Mouse (Mus musculus): ENCODE measurements around the gene Vat1. TPM values are rescaled to one million over a fixed set of nuclear protein-coding genes. Genes with fewer than 3 reads are reported as not detected.

Gene Vat1
- polyA plus RNA-seq, 1 experiment from 2014 or later = 31.6 TPM

DNA sequence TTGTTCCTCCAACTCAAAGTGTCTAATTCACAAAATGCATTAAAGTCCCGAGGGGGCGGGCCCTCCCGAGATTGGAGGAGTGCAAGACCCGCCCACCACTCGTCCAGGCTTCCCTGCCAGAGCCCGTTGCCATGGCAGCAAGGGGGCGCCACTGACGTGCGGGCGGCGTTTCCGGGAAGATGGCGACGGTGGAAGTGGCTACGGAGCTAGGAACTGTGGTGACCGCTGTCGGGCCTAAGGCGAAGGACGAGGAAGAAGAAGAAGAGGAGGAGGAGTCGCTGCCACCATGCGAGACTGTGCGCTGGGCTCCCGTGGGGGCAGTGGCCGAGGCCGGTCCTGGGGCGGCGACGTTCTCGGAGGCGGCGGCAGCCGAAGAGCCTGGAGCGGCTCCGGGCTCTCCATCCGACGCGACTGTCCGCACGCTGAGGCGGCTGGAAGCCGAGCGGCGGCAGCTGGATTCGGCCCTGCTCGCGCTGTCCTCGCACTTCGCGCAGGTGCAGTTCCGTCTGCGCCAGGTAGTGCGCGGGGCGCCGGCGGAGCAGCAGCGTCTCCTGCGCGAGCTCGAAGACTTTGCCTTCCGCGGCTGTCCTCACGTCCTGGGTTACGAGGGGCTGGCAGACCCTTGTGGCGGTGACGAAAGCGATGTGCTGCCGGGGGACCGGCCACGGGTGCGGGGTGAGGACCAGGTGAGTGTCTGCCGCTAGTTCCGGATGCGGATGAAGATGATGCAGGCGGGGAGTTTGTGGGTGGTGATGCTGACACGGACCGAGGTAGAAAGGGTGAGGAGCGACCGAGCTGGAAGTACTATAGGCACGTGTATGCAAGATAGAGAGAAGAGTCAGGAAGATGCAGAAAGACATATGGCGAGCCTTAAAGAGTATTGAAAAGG lies 40.9 kb downstream of the Vat1 start, which contains the start of the genes Rundc1 and Ptges3l:
Gene Rundc1, plus strand, starts transcription at position 161 of the 889 bp plus-strand sequence.
Gene Ptges3l, minus strand, starts transcription at position 409 of the 889 bp plus-strand sequence.
- H3K9me3 ChIP-seq (ENCODE audit: control insufficient read depth, low read length) = no peaks in the 10 kb centered on the region
- under 1% methylated on average over 80 of the region's 81 CpGs for WGBS
- H3K27me3 ChIP-seq (ENCODE audit: control insufficient read depth, insufficient read depth, low read length) = no peaks in the 10 kb centered on the region
- H3K4me3 ChIP-seq (ENCODE audit: control insufficient read depth in 1 of 2, insufficient read depth in 1 of 2, low read depth in 1 of 2, low read length in 2 of 2) = peak within 1 kb of the TSS; percentile 83 to 93
- peak; percentile 88 for ATAC-seq (ENCODE audit: insufficient number of reproducible peaks, insufficient read depth, low FRiP score, low read depth)
- peaks cover 3 to 21% of the 10 kb centered on the region in 2 experiments for H3K4me1 ChIP-seq (ENCODE audit: control insufficient read depth in 2 of 2, insufficient read depth in 2 of 2, low read length in 2 of 2)
- H3K36me3 ChIP-seq (ENCODE audit: control insufficient read depth, insufficient read depth, low read length) = peaks cover 31% of the 10 kb centered on the region
- peak within 1 kb of the TSS; percentile 95 to 96 for H3K27ac ChIP-seq (replicated peaks in 1 of 2; ENCODE audit: control insufficient read depth in 1 of 2, insufficient read depth in 1 of 2, low read depth in 2 of 2, low read length in 2 of 2)
- peak within 1 kb of the TSS; percentile 91 for H3K4me2 ChIP-seq (ENCODE audit: low read length)
- H3K9ac ChIP-seq (ENCODE audit: low read length) = peak within 1 kb of the TSS; percentile 87

DNA sequence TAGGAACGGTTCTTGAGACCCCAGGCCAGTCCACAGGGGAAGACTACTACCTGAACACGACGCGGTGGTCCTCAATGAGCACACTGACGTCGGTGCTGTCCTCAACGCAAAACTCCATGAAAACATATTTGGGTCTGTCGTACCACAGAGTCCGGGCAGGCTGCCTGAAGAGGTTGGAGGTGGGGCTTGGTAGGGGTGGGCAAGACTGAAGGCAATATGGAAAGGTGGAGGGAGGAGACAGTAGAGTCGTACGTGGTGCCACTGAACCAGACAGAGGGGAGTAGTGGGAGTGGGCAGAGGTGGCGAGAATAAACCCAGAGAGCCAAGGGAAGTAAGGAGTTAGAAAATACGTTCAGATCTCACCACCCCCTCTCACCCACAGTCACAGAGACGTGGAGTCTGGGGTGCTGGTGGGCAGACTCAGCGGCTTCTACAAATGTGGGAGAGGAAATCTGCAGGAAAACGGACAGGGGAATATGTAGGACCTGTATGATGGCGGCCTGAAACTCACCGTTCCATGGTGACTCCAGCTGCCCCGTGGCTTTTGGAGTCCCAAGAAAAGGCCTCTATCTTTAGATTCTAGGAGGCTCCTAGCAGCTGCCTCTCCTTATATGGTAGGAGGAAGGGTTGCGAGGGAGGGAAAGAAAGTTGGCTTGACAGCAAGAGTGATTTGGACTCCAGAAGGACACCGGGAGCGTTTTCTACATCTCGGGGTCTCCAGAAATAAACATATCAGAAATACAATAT lies 41.8 kb downstream of the Vat1 start, which contains the start of gene Gm27029:
Gene Gm27029, minus strand, starts transcription at position 692 of the 747 bp plus-strand sequence.
- ATAC-seq (ENCODE audit: insufficient number of reproducible peaks, insufficient read depth, low FRiP score, low read depth) = peak; percentile 61; the same call in 1 of the 2 replicates
- Histone ChIP-seq H3K36me3 (ENCODE audit: control insufficient read depth, insufficient read depth, low read length) (peaks cover 27% of the 10 kb centered on the region), H3K27ac (replicated peaks in 1 of 2; ENCODE audit: control insufficient read depth in 1 of 2, insufficient read depth in 1 of 2, low read depth in 2 of 2, low read length in 2 of 2) (peak within 1 kb of the TSS; percentile 95 to 96), H3K4me2 (ENCODE audit: low read length) (peak within 1 kb of the TSS; percentile 91), H3K27me3 (ENCODE audit: control insufficient read depth, insufficient read depth, low read length) (no peaks in the 10 kb centered on the region), H3K9me3 (ENCODE audit: control insufficient read depth, low read length) (no peaks in the 10 kb centered on the region), H3K4me3 (ENCODE audit: control insufficient read depth in 1 of 2, insufficient read depth in 1 of 2, low read depth in 1 of 2, low read length in 2 of 2) (peak within 1 kb of the TSS; percentile 83 to 93), H3K9ac (ENCODE audit: low read length) (peak within 1 kb of the TSS; percentile 87), H3K4me1 (ENCODE audit: control insufficient read depth in 2 of 2, insufficient read depth in 2 of 2, low read length in 2 of 2) (peaks cover 3 to 21% of the 10 kb centered on the region in 2 experiments)
- under 1% methylated on average over 23 of the region's 23 CpGs for WGBS

DNA sequence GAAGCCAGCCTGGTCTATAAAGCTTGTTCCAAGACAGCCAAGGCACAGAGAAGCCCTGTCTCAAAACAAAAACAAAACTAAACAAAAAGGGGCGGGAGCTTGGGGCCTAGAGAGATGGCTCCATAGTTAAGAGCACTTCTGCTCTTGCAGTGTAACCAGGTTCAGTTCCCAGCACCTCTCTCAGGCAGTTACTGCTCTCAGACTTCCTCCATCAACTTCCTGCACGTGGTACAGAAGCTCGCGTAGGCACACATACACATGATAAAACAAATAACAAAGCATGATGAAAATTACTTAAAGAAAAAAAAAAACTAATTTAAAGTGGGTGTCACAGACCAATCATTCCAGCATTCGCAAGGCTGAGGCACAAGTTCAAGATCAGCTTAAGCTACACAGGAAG lies 45.9 kb downstream of the Vat1 start:
- H3K27me3 ChIP-seq (ENCODE audit: control insufficient read depth, insufficient read depth, low read length) = no peaks in the 10 kb centered on the region
- no peak overlapping the region for H3K4me3 ChIP-seq (ENCODE audit: control insufficient read depth in 1 of 2, insufficient read depth in 1 of 2, low read depth in 1 of 2, low read length in 2 of 2)
- H3K9ac ChIP-seq (ENCODE audit: low read length) = no peak overlapping the region
- H3K4me2 ChIP-seq (ENCODE audit: low read length) = no peak overlapping the region
- H3K27ac ChIP-seq (replicated peaks in 1 of 2; ENCODE audit: control insufficient read depth in 1 of 2, insufficient read depth in 1 of 2, low read depth in 2 of 2, low read length in 2 of 2) = no peak overlapping the region
- 86% methylated on average over 5 of the region's 5 CpGs for WGBS
- H3K9me3 ChIP-seq (ENCODE audit: control insufficient read depth, low read length) = no peaks in the 10 kb centered on the region
- H3K4me1 ChIP-seq (ENCODE audit: control insufficient read depth in 2 of 2, insufficient read depth in 2 of 2, low read length in 2 of 2) = peaks cover 0 to 14% of the 10 kb centered on the region in 2 experiments; a peak in 2 of 4 replicates
- ATAC-seq (ENCODE audit: insufficient number of reproducible peaks, insufficient read depth, low FRiP score, low read depth) = no peak
- peaks cover 21% of the 10 kb centered on the region for H3K36me3 ChIP-seq (ENCODE audit: control insufficient read depth, insufficient read depth, low read length)

DNA sequence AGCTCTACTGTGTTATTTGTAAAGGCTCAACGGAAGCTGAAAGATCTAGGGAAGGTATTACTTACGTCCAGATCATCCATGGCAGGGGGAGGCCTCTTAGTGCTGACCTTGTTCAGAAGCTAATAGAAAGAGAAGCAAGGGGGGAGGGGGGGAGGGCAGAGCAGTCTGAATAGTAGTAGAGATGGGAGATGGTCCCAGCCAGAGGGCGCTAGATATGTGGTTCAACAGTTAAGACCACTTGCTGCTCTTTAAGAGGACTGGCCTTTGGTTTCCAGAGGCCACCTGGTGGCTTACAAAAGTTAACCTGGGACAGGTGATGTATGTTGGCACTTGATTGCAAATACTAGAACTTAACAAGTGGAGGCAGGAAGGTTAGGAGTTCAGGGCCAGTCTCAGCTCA lies 46.4 kb downstream of the Vat1 start:
- 36% methylated on average over 3 of the region's 3 CpGs for WGBS

DNA sequence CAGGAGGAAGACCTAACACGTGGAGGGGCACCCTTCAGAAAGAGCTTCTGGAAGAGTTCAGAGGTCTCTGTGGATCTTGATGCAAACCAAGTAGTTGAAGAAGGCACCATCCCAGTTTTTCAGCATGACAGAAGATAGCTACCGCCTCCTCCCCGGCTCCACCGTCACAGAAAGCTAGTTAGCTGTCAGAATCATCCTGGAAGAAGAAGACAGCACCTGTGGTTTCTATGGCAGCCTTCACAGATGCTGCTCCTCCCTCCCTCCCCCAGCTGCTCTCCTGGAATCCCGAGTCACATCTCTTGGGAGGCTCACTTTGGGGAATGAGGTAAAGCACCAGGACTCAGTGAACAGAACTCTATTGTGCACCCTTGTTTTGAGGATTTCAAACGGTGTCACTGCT lies 47.0 kb downstream of the Vat1 start:
- 59% methylated on average over 6 of the region's 6 CpGs for WGBS
- no peak overlapping the region for H3K9ac ChIP-seq (ENCODE audit: low read length)
- no peak for ATAC-seq (ENCODE audit: insufficient number of reproducible peaks, insufficient read depth, low FRiP score, low read depth)
- peaks cover 22% of the 10 kb centered on the region for H3K36me3 ChIP-seq (ENCODE audit: control insufficient read depth, insufficient read depth, low read length)
- no peaks in the 10 kb centered on the region for H3K27me3 ChIP-seq (ENCODE audit: control insufficient read depth, insufficient read depth, low read length)
- no peak overlapping the region for H3K27ac ChIP-seq (replicated peaks in 1 of 2; ENCODE audit: control insufficient read depth in 1 of 2, insufficient read depth in 1 of 2, low read depth in 2 of 2, low read length in 2 of 2)
- no peaks in the 10 kb centered on the region for H3K9me3 ChIP-seq (ENCODE audit: control insufficient read depth, low read length)
- H3K4me3 ChIP-seq (ENCODE audit: control insufficient read depth in 1 of 2, insufficient read depth in 1 of 2, low read depth in 1 of 2, low read length in 2 of 2) = no peak overlapping the region
- peaks cover 0 to 14% of the 10 kb centered on the region in 2 experiments; a peak in 2 of 4 replicates for H3K4me1 ChIP-seq (ENCODE audit: control insufficient read depth in 2 of 2, insufficient read depth in 2 of 2, low read length in 2 of 2)
- no peak overlapping the region for H3K4me2 ChIP-seq (ENCODE audit: low read length)

More for the DNA sequence above, 46.4 kb downstream of the Vat1 start:
- Histone ChIP-seq H3K4me1 (ENCODE audit: control insufficient read depth in 2 of 2, insufficient read depth in 2 of 2, low read length in 2 of 2) (peaks cover 0 to 14% of the 10 kb centered on the region in 2 experiments; a peak in 2 of 4 replicates), H3K36me3 (ENCODE audit: control insufficient read depth, insufficient read depth, low read length) (peaks cover 21% of the 10 kb centered on the region), H3K4me2 (ENCODE audit: low read length) (no peak overlapping the region), H3K27ac (replicated peaks in 1 of 2; ENCODE audit: control insufficient read depth in 1 of 2, insufficient read depth in 1 of 2, low read depth in 2 of 2, low read length in 2 of 2) (no peak overlapping the region), H3K9me3 (ENCODE audit: control insufficient read depth, low read length) (no peaks in the 10 kb centered on the region), H3K9ac (ENCODE audit: low read length) (no peak overlapping the region), H3K27me3 (ENCODE audit: control insufficient read depth, insufficient read depth, low read length) (no peaks in the 10 kb centered on the region), H3K4me3 (ENCODE audit: control insufficient read depth in 1 of 2, insufficient read depth in 1 of 2, low read depth in 1 of 2, low read length in 2 of 2) (no peak overlapping the region)
- no peak for ATAC-seq (ENCODE audit: insufficient number of reproducible peaks, insufficient read depth, low FRiP score, low read depth)

DNA sequence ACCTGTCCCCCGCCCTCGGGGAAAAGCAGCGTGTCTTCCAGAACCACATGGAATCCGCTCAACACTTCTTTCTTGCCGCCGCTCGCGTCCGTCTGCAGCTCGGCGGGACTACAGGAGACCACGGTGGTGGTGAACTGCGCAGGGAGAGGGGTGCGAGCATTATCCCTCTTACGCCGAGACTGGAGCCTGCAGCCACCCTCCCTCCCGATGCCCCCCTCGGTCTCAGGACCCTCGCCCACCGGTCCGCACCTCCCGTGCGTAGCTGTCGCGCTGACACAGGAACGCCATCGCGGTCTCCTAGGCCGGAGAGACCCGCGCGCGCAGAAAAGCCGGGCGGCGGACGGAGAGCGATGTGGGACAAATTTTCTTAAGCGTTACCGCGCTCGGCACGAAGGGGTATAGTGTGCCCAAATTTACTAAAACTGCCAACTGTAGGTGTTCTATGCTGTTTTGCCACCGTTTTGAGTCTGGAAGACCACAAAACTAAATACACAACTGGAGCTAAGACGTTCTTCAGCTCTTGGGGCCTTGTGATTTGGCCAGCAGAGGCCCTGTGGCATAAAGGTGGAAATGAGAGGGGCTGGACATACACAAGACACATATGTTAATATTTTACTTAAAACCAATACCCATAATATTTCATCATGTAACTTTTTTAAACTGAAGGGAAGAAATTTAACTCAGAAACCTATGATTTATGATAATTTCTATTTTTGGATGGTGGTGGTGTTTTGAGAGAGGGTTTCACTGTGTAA lies 48.8 kb downstream of the Vat1 start, which contains the start of gene Aarsd1:
Gene Aarsd1, minus strand, starts transcription at position 515 of the 755 bp plus-strand sequence.
- H3K4me1 ChIP-seq (ENCODE audit: control insufficient read depth in 2 of 2, insufficient read depth in 2 of 2, low read length in 2 of 2) = peaks cover 0 to 8% of the 10 kb centered on the region in 2 experiments; a peak in 2 of 4 replicates
- peak within 1 kb of the TSS; percentile 89 for H3K9ac ChIP-seq (ENCODE audit: low read length)
- peak; percentile 34 for ATAC-seq (ENCODE audit: insufficient number of reproducible peaks, insufficient read depth, low FRiP score, low read depth)
- peak within 1 kb of the TSS; percentile 82 to 95 for H3K4me3 ChIP-seq (ENCODE audit: control insufficient read depth in 1 of 2, insufficient read depth in 1 of 2, low read depth in 1 of 2, low read length in 2 of 2)
- H3K36me3 ChIP-seq (ENCODE audit: control insufficient read depth, insufficient read depth, low read length) = peaks cover 36% of the 10 kb centered on the region
- WGBS = under 1% methylated on average over 45 of the region's 45 CpGs
- peak within 1 kb of the TSS; percentile 33 to 50; a peak in 3 of 4 replicates for H3K27ac ChIP-seq (replicated peaks in 1 of 2; ENCODE audit: control insufficient read depth in 1 of 2, insufficient read depth in 1 of 2, low read depth in 2 of 2, low read length in 2 of 2)
- H3K9me3 ChIP-seq (ENCODE audit: control insufficient read depth, low read length) = no peaks in the 10 kb centered on the region
- H3K27me3 ChIP-seq (ENCODE audit: control insufficient read depth, insufficient read depth, low read length) = no peaks in the 10 kb centered on the region
- H3K4me2 ChIP-seq (ENCODE audit: low read length) = peak within 1 kb of the TSS; percentile 81
